Mouse (Mus musculus) kidney, embryonic 15.5 days (tissue): Measurements from ENCODE around the gene Inafm1. TPM values are rescaled to one million over a fixed set of nuclear protein-coding genes. Genes with fewer than 3 reads are reported as not detected.
A peak's percentile ranks its signal among the peaks of the same experiment; 100 is the strongest.
"Not testable (repeated sequence)": the region's sequence is repeated elsewhere in the genome, so short reads cannot be mapped to it uniquely, and the experiment has no call there.

Source experiments
- ATAC-seq: fragments of 200-750 bp; cut with Nextera tagmentation; replicated peaks from 2 replicates; pipeline ENCODE4 v1.8.0; 2017; ENCODE audit warnings: moderate TSS enrichment; ENCODE audit not compliant: low FRiP score
- H3K27ac ChIP-seq: fragments of 300-500 bp; sonication (generic); 2 replicates; pipeline ENCODE4 v1.5.1; 2015; ENCODE audit warnings: mild to moderate bottlenecking, inconsistent platforms
- H3K27me3 ChIP-seq: fragments of 300-500 bp; sonication (generic); 2 replicates; pipeline ENCODE4 v1.6.1; 2015; ENCODE audit warnings: inconsistent platforms
- H3K36me3 ChIP-seq: fragments of 300-500 bp; sonication (generic); 2 replicates; pipeline ENCODE4 v1.6.1; 2015; ENCODE audit warnings: inconsistent platforms
- H3K4me1 ChIP-seq: fragments of 300-500 bp; sonication (generic); 2 replicates; pipeline ENCODE4 v1.6.1; 2015; ENCODE audit warnings: inconsistent platforms
- H3K4me2 ChIP-seq: fragments of 300-500 bp; sonication (generic); 2 replicates; pipeline ENCODE4 v1.6.1; 2015; ENCODE audit warnings: moderate library complexity, mild to moderate bottlenecking, inconsistent platforms
- H3K4me3 ChIP-seq: fragments of 300-500 bp; sonication (generic); replicated peaks from 2 replicates; pipeline ENCODE4 v1.5.1; 2015; ENCODE audit warnings: mild to moderate bottlenecking, inconsistent platforms
- H3K9ac ChIP-seq: fragments of 300-500 bp; sonication (generic); 2 replicates; pipeline ENCODE4 v1.6.1; 2015; ENCODE audit warnings: mild to moderate bottlenecking, inconsistent platforms
- H3K9me3 ChIP-seq: fragments of 300-500 bp; sonication (generic); replicated peaks from 2 replicates; pipeline ENCODE4 v1.6.1; 2016; ENCODE audit warnings: inconsistent platforms
- WGBS: fragments of 180-500 bp; shearing (Covaris S2); methylation state at CpG from one replicate; pipeline ENCODE4 v1.1.7; 2015; ENCODE audit warnings: mixed read lengths; 5-methylcytosine and 5-hydroxymethylcytosine counted together
- polyA plus RNA-seq: library from polyadenylated mRNA; unstranded; fragments of >200 nt; fragmentation: Nextera tagmentation; extraction: Ambion mirVana; gene quantifications from 2 replicates; pipeline ENCODE4 v1.2.1, GENCODE M21; 2015

The Inafm1 gene
- polyA plus RNA-seq, 1 experiment from 2014 or later: 19.5 TPM

DNA sequence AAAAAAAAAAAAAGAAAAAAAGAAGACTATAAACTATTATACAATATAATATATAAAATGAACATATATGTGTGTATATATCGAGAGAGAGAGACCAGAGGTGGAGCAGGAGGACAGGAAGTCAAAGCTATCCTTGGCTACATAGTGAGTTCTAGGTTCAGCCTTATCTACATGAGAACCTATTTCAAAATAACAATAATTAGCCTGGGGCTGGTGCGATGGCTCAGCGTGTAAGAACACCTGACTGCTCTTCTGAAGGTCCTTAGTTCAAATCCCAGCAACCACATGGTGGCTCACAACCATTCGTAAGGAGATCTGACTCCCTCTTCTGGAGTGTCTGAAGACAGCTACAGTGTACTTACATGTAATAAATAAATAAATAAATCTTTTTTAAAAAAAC, 17.5 kb downstream of the Inafm1 start:
- H3K4me3 ChIP-seq, H3K36me3 ChIP-seq, H3K9ac ChIP-seq, H3K4me2 ChIP-seq, H3K27me3 ChIP-seq, H3K27ac ChIP-seq, ATAC-seq, H3K9me3 ChIP-seq, H3K4me1 ChIP-seq: not testable (repeated sequence)
- 84% methylated on average over 4 of the region's 4 CpGs for WGBS

DNA sequence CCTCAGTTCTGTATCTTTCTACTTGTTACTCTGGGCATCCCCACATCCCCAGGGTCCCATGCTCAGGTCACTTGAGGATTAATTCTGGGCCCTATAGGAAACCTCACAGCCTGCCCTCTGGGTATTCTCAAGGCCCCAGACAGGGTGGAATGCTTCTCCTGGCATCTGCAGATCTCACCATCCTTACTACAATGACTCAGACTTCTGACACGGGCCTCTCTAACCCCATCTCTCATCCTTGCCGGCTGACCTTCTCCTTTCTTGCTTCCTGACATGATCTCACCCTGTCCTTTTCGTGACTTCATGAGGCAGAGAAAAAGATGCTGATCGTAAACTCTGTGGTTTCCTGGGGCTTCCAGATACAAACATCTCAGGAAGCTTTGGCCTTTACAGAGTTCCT, 19.2 kb downstream of the Inafm1 start:
- H3K27me3 ChIP-seq: no peaks in the 10 kb centered on the region
- H3K27ac ChIP-seq: no peak overlapping the region
- no peak overlapping the region for H3K4me2 ChIP-seq
- no peaks in the 10 kb centered on the region for H3K4me1 ChIP-seq
- no peak overlapping the region for H3K9ac ChIP-seq
- H3K9me3 ChIP-seq: no peaks in the 10 kb centered on the region
- no peaks in the 10 kb centered on the region for H3K36me3 ChIP-seq
- H3K4me3 ChIP-seq: no peak overlapping the region
- ATAC-seq: no peak
- WGBS: 43% methylated on average over 4 of the region's 4 CpGs

DNA sequence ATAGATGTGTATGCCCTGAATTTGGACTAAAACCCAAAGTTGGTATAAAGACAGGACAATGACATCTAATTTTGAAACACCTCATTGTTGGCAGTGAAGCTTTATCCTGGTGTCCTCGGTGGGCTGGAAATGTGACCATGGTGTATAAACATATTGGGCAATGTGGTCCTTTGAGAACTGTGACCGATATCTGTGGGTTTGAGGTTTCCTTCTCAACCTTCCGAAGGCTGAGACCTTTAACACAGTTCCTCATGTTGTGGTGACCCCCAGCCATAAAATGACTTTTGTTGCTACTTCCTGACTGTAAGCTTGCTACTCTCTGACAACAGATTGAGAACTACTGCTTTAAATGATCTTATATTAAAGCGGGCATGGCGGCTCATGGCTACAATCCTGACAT, 22.7 kb downstream of the Inafm1 start:
- no peak overlapping the region for H3K27ac ChIP-seq
- no peak overlapping the region for H3K9ac ChIP-seq
- H3K4me2 ChIP-seq: no peak overlapping the region
- H3K27me3 ChIP-seq: no peaks in the 10 kb centered on the region
- no peaks in the 10 kb centered on the region for H3K36me3 ChIP-seq
- no peak overlapping the region for H3K4me3 ChIP-seq
- H3K9me3 ChIP-seq: no peaks in the 10 kb centered on the region
- no peaks in the 10 kb centered on the region for H3K4me1 ChIP-seq
- 80% methylated on average over 5 of the region's 5 CpGs for WGBS
- ATAC-seq: no peak

DNA sequence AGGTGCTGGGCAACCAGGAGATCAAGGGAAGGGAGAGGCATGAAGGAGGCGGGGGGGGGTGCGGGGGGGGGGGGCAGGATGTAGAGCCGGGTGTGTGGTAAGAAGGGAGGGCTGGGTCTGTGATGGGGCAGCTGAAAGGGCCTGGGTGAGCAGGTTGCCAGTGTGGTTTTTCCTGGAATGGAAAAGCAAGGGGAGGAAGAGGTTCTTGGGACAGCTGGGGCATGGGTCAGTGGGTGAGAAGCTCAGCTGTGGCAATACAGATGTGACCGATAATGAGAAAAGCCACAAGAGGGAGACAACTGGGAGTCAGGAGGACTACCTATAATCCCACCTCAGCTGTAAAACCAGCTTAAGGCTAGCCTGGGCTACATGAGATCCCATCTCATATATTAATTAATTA, 27.5 kb downstream of the Inafm1 start:
- 30% methylated on average over 3 of the region's 4 CpGs for WGBS

DNA sequence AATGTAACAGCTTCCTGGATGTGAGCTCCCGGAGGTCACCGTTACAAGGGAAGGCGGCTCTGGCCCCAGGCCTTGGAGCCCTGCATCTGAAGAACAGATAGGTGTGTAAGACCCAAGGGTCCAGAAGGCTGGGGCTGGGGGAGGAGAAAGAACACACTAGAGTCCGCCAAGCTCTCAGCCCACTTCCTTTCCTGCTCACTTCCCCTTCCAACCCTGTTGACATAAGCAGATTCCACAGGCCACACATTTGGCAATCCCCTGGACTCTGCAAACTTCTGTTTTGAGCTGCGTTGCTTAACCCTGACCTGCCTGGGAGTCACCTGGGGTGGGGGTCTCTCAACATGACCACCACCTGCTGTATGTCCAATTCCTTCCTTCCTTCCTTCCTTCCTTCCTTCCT, 29.4 kb downstream of the Inafm1 start, which contains the start of gene C5ar2:
Gene C5ar2 (minus strand): TSS at position 88 of the 400 bp plus-strand sequence.
- Histone ChIP-seq H3K4me2 (no peak within 1 kb of the TSS), H3K4me1 (0 out of 2 replicates have a peak, but pooled peaks cover 7% of the 10 kb centered on the region), H3K9ac (no peak within 1 kb of the TSS), H3K9me3 (no peaks in the 10 kb centered on the region), H3K36me3 (no peaks in the 10 kb centered on the region), H3K27ac (0 out of 2 replicates have a peak within 1 kb of the TSS, but pooled peaks have one; percentile 9), H3K27me3 (no peaks in the 10 kb centered on the region), H3K4me3 (no peak within 1 kb of the TSS)
- 36% methylated on average over 5 of the region's 5 CpGs for WGBS
- no peak for ATAC-seq

More for the DNA sequence above, 27.5 kb downstream of the Inafm1 start:
- Histone ChIP-seq H3K4me1 (0 out of 2 replicates have a peak, but pooled peaks cover 3% of the 10 kb centered on the region), H3K27ac (no peak overlapping the region), H3K27me3 (no peaks in the 10 kb centered on the region), H3K36me3 (no peaks in the 10 kb centered on the region), H3K4me3 (no peak overlapping the region), H3K9ac (no peak overlapping the region), H3K9me3 (no peaks in the 10 kb centered on the region), H3K4me2 (no peak overlapping the region)
- ATAC-seq: no peak

DNA sequence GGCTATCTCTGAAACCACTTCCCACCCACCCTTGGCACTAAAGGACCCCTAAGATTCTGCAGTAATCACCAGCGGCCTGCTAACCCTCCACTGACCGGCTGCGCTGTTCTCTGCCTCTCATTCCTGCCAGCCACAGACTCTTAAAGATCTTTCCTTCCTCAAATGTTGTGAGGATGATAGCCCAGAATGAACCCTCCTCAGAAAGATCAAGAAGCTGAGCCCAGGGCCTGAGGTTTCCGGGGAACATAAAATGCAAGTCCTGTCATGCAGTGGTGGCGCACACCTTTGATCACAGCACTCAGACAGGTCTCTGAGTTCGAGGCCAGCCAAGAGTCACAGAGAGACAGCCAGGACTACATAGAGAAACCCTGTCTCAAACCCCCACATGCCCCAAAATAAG, 31.2 kb downstream of the Inafm1 start:
- no peak overlapping the region for H3K9ac ChIP-seq
- no peak for ATAC-seq
- H3K9me3 ChIP-seq: no peaks in the 10 kb centered on the region
- no peak overlapping the region for H3K27ac ChIP-seq
- no peak overlapping the region for H3K4me2 ChIP-seq
- no peaks in the 10 kb centered on the region for H3K36me3 ChIP-seq
- 85% methylated on average over 6 of the region's 6 CpGs for WGBS
- no peaks in the 10 kb centered on the region for H3K27me3 ChIP-seq
- H3K4me3 ChIP-seq: no peak overlapping the region
- H3K4me1 ChIP-seq: 0 out of 2 replicates have a peak, but pooled peaks cover 7% of the 10 kb centered on the region

DNA sequence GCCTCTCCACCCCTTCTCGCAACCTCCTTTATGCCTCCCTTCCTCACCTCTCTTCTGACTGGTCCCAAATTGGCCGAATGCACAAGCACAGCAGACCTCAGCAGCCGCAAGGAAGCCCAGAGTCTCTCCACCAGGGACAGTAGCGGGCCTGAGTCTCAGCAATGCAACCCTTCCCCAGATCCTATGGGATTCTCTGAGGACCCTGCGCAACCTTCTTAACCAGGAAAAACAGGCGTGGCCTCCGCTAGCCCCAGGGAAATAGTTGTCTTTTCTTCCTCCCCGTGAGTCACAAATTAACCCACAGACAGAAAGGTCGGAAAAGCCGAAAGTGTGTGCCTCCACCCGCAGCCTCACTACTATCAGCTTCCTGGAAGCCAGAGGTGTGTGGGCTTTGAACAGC, 31.6 kb downstream of the Inafm1 start:
- no peak for ATAC-seq
- H3K9ac ChIP-seq: no peak overlapping the region
- H3K27me3 ChIP-seq: no peaks in the 10 kb centered on the region
- H3K4me2 ChIP-seq: no peak overlapping the region
- no peaks in the 10 kb centered on the region for H3K36me3 ChIP-seq
- H3K4me3 ChIP-seq: no peak overlapping the region
- H3K4me1 ChIP-seq: 0 out of 2 replicates have a peak, but pooled peaks cover 7% of the 10 kb centered on the region
- no peak overlapping the region for H3K27ac ChIP-seq
- H3K9me3 ChIP-seq: no peaks in the 10 kb centered on the region
- WGBS: 47% methylated on average over 11 of the region's 11 CpGs

DNA sequence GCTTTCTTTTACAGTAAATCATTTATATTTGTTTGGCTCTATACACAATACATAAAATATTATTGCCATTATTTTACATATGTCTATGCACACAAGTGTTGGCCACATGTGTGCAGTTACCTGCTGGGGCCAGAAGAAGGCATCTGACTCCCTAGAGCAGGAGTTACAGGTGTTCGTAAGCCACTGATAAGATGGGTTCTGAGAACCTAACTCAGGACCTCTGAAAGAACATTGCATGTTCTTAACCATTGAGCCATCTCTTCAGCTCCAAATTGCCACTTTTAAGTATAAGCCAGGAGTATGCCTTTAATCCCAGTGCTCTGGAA, 32.5 kb downstream of the Inafm1 start:
- WGBS: 95% methylated on average over 1 of the region's 1 CpGs
- no peak overlapping the region for H3K9ac ChIP-seq
- no peak for ATAC-seq
- no peak overlapping the region for H3K4me2 ChIP-seq
- no peak overlapping the region for H3K27ac ChIP-seq
- H3K36me3 ChIP-seq: no peaks in the 10 kb centered on the region
- H3K9me3 ChIP-seq: no peaks in the 10 kb centered on the region
- H3K4me1 ChIP-seq: 0 out of 2 replicates have a peak, but pooled peaks cover 7% of the 10 kb centered on the region
- no peaks in the 10 kb centered on the region for H3K27me3 ChIP-seq
- no peak overlapping the region for H3K4me3 ChIP-seq

DNA sequence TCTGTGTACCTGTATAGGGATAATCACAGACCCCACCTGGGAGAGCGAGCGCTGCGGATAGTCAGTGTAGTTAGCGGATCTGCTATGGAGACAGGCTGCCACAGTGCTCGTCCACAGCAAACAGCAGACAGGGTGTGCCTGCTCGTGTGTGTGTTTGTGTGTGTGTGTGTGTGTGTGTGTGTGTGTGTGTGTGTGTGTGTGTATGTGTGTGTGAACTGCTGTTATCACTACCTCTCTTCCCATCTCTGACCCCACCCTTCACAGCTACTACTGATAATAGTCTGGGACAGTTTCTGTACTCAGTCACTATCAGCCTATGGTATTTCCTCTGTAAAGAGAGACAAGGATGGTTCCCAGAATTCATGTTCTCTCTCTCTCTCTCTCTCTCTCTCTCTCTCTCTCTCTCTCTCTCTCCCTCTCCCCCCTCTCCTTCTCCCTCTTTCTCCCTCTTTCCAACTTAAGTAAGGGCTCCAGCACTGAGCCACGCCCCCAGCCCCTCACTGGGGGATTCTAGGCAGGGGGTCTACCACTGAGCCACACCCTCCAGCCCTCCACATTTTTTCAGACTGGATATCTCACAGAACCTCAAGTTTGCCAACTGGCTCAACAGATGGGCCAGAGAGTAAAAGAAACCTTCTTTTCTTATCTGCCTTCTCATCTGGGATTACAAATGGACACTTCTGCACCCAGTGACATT, 33.0 kb downstream of the Inafm1 start:
- H3K4me3 ChIP-seq: no peak overlapping the region
- no peak overlapping the region for H3K4me2 ChIP-seq
- no peaks in the 10 kb centered on the region for H3K9me3 ChIP-seq
- H3K27ac ChIP-seq: no peak overlapping the region
- H3K27me3 ChIP-seq: no peaks in the 10 kb centered on the region
- ATAC-seq: no peak
- 83% methylated on average over 7 of the region's 7 CpGs for WGBS
- 0 out of 2 replicates have a peak, but pooled peaks cover 7% of the 10 kb centered on the region for H3K4me1 ChIP-seq
- H3K36me3 ChIP-seq: no peaks in the 10 kb centered on the region
- no peak overlapping the region for H3K9ac ChIP-seq

DNA sequence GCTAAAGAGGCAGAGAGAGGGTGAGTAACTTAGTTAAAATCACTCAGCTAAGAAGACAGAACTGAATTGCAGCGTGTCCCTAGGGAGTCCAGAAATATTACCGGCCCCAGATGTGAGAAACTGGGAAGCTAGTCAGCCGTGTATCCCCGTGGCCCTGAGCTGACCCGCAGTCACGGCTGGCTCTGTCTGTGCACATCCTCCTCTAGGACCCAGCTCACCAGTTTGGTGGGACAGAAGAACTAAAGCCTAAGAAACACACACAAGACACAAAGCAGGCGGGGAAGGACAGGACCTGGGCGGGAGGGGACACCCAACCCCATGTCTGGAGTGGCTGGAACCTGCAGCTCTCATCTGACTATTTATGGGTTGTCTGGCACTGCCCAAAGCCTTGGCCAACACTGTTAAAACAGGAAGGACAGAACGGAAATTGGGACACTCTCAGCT, 33.8 kb downstream of the Inafm1 start:
- Histone ChIP-seq H3K27ac (no peak overlapping the region), H3K4me2 (no peak overlapping the region), H3K9me3 (no peaks in the 10 kb centered on the region), H3K36me3 (no peaks in the 10 kb centered on the region), H3K4me1 (0 out of 2 replicates have a peak, but pooled peaks cover 7% of the 10 kb centered on the region), H3K4me3 (no peak overlapping the region), H3K27me3 (no peaks in the 10 kb centered on the region), H3K9ac (no peak overlapping the region)
- 24% methylated on average over 9 of the region's 9 CpGs for WGBS
- ATAC-seq: no peak

DNA sequence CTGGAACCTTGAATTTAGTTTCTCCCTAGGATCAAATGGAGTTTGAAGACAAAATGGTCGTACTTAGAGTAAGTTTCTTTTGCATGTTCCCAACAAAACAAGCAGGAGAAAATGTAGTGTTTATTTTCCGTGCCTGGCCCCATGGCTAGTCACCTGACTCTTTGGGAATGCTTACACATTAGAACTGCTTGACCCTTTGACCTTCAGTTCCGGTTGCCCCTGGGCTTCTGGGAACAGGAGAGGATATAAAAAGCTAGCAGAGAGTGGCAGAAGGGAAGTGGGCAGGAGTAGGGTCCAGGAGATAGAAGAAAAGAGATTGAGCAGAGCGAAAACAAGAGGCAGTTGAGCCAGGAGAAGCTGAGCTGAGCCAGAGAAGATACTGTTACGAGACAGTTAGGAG, 43.5 kb downstream of the Inafm1 start:
- Histone ChIP-seq H3K4me3 (no peak overlapping the region), H3K9me3 (no peaks in the 10 kb centered on the region), H3K4me1 (peaks cover 9% of the 10 kb centered on the region; the same call in 1 of the 2 replicates), H3K4me2 (no peak overlapping the region), H3K9ac (no peak overlapping the region), H3K27ac (peak overlapping the region; percentile 0; the same call in 1 of the 2 replicates), H3K36me3 (no peaks in the 10 kb centered on the region), H3K27me3 (no peaks in the 10 kb centered on the region)
- WGBS: 28% methylated on average over 5 of the region's 5 CpGs
- ATAC-seq: no peak
